Mouse (Mus musculus): ENCODE measurements around the gene Raver1.
A peak's percentile ranks its signal among the peaks of the same experiment; 100 is the strongest.

The Raver1 gene

GRCm38 (mm10) chr9:21091707-21092320 lies at the start of gene Raver1, which contains the start of gene Gm38431:
Gene Raver1 (minus strand): TSS chr9:21092008.
Gene Gm38431 (minus strand): TSS chr9:21091997.
- DNase-seq (ENCODE audit: low read depth, low spot score) = peak; percentile 96

- no peak for DNase-seq (ENCODE audit: low read depth, low spot score)
Observed at GRCm38 (mm10) chr9:21138386-21138785, 46.6 kb upstream of the Raver1 start.

GRCm38 (mm10) chr9:21137229-21137628 lies 45.4 kb upstream of the Raver1 start:
- DNase-seq (ENCODE audit: low read depth, low spot score) = peak; percentile 67

- DNase-seq (ENCODE audit: low read depth, low spot score) = no peak
Observed at GRCm38 (mm10) chr9:21136401-21136800, 44.6 kb upstream of the Raver1 start.

GRCm38 (mm10) chr9:21135941-21136381 lies 44.2 kb upstream of the Raver1 start:
- no peak for DNase-seq (ENCODE audit: low read depth, low spot score)

- DNase-seq (ENCODE audit: low read depth, low spot score) = no peak
Observed at GRCm38 (mm10) chr9:21135329-21135890, 43.6 kb upstream of the Raver1 start.

GRCm38 (mm10) chr9:21134595-21135328 lies 43.0 kb upstream of the Raver1 start:
- DNase-seq (ENCODE audit: low read depth, low spot score) = no peak

- DNase-seq (ENCODE audit: low read depth, low spot score) = no peak
Observed at GRCm38 (mm10) chr9:21133064-21133707, 41.4 kb upstream of the Raver1 start.

GRCm38 (mm10) chr9:21132102-21132775 lies 40.4 kb upstream of the Raver1 start:
- no peak for DNase-seq (ENCODE audit: low read depth, low spot score)

- DNase-seq (ENCODE audit: low read depth, low spot score) = peak; percentile 98
Observed at GRCm38 (mm10) chr9:21131059-21131956, 39.5 kb upstream of the Raver1 start, which contains the start of gene Tyk2. Gene Tyk2 (minus strand): TSS chr9:21131243.

- no peak for DNase-seq (ENCODE audit: low read depth, low spot score)
Observed at GRCm38 (mm10) chr9:21126259-21126627, 34.4 kb upstream of the Raver1 start.

- no peak for DNase-seq (ENCODE audit: low read depth, low spot score)
Observed at GRCm38 (mm10) chr9:21125502-21126258, 33.9 kb upstream of the Raver1 start.

- DNase-seq (ENCODE audit: low read depth, low spot score) = no peak
Observed at GRCm38 (mm10) chr9:21124837-21125236, 33.0 kb upstream of the Raver1 start.

GRCm38 (mm10) chr9:21121483-21121882 lies 29.7 kb upstream of the Raver1 start:
- no peak for DNase-seq (ENCODE audit: low read depth, low spot score)

GRCm38 (mm10) chr9:21117073-21117472 lies 25.3 kb upstream of the Raver1 start:
- DNase-seq (ENCODE audit: low read depth, low spot score) = no peak

GRCm38 (mm10) chr9:21115105-21115504 lies 23.3 kb upstream of the Raver1 start:
- DNase-seq (ENCODE audit: low read depth, low spot score) = no peak

- DNase-seq (ENCODE audit: low read depth, low spot score) = no peak
Observed at GRCm38 (mm10) chr9:21114190-21114589, 22.4 kb upstream of the Raver1 start.

GRCm38 (mm10) chr9:21113751-21114150 lies 21.9 kb upstream of the Raver1 start:
- DNase-seq (ENCODE audit: low read depth, low spot score) = no peak

GRCm38 (mm10) chr9:21107607-21108237 lies 15.9 kb upstream of the Raver1 start:
- DNase-seq (ENCODE audit: low read depth, low spot score) = no peak
